Mouse (Mus musculus) small intestine, adult 10 weeks (tissue): Measurements from ENCODE around the gene Tfpi. TPM values are rescaled to one million over a fixed set of nuclear protein-coding genes. Genes with fewer than 3 reads are reported as not detected.

Experiments
- polyA plus RNA-seq: library from polyadenylated mRNA; stranded (reverse); fragments of 350-450 nt; fragmentation: Illumina TruSeq; extraction: RNeasy Lipid Tissue Mini Kit (QIAGEN cat#74804); gene quantifications from one replicate; pipeline ENCODE4 v1.2.3, GENCODE M21; 2014; ENCODE audit warnings: low replicate concordance

Tfpi gene
- 36.9 TPM for polyA plus RNA-seq

DNA sequence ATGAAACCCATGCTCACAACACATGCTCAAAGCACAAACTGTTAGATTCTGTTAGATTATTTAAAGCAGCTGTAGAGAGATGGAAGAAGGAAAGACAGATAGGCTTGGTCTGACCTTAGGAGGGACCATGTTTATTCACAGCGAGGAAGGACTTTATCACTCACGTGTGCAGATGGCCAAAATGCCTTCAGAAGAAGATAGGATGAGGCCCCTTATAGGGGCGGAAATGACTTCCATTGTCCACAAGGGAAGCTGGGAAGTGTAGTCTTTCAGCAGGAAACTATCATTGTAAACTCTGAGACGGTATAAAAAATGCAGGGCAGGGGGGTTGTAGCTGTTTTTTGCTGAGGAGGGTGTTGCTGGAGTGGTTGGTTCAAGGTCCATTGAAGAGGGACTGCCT lies at the start of gene Tfpi:
Gene Tfpi (minus strand): TSS at position 199 of the 400 bp plus-strand sequence.

DNA sequence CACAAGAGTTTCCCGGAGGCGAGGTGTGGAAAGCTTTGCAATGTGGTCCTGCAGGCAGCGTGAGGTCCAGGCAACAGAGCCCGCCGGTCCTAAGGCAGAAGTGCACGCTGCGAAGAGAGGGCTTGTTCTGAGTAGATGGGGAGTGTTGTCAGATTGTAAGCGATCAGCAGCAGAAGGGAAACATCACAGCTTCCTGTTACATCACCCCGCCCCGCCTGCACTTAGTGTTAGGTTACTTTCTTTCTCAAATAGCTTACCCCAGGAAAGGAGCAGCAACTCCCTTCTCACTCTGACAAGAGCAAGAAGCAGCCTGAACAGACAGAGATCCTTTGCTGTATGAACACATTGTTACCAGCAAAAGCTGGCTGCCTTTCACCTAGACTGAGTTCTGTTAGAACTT lies 51.4 kb downstream of the Tfpi start, which contains the start of gene Calcrl:
Gene Calcrl (minus strand): TSS at position 274 of the 400 bp plus-strand sequence.

Other genes with a start within 250 kb of the Tfpi start
- gene Calcrl, start 51.4 kb downstream of the Tfpi start, polyA plus RNA-seq, result 29.9 TPM
- 411 TPM for gene Ctnnd1, start 174.0 kb upstream of the Tfpi start, polyA plus RNA-seq
- not detected for gene Btbd18, start 182.3 kb upstream of the Tfpi start, polyA plus RNA-seq
- 10.8 TPM for gene Selenoh, start 194.0 kb upstream of the Tfpi start, polyA plus RNA-seq
- not detected for gene Gm28635, start 201.3 kb upstream of the Tfpi start, polyA plus RNA-seq
- 51.2 TPM for gene Med19, start 201.6 kb upstream of the Tfpi start, polyA plus RNA-seq
- gene Tmx2, start 202.4 kb upstream of the Tfpi start, polyA plus RNA-seq, result 75.6 TPM
- gene Zdhhc5, start 238.4 kb upstream of the Tfpi start, polyA plus RNA-seq, result 88.7 TPM